Mouse (Mus musculus) stomach, embryonic 16.5 days (tissue): ENCODE measurements around the gene Syngr4. TPM values are rescaled to one million over a fixed set of nuclear protein-coding genes. Genes with fewer than 3 reads are reported as not detected.

Experiments used
- polyA plus RNA-seq: library from polyadenylated mRNA; unstranded; fragments of >200 nt; fragmentation: Nextera tagmentation; extraction: Ambion mirVana; gene quantifications from 2 replicates; pipeline ENCODE4 v1.2.1, GENCODE M21; 2015

Gene Syngr4
- polyA plus RNA-seq, 1 experiment from 2014 or later, result 0.49 TPM

Other genes with a start within 250 kb of the Syngr4 start
- gene Fut2, start 230.3 kb downstream of the Syngr4 start, polyA plus RNA-seq, result 13.8 and 18.8 TPM in 2 replicates
- 0.55 and 1.2 TPM in 2 replicates for gene Ntn5, start 212.7 kb downstream of the Syngr4 start, polyA plus RNA-seq
- 2.9 and 3.4 TPM in 2 replicates for gene Sec1, start 202.3 kb downstream of the Syngr4 start, polyA plus RNA-seq
- 8.4 and 9.8 TPM in 2 replicates for gene Car11, start 196.9 kb downstream of the Syngr4 start, polyA plus RNA-seq
- gene Dbp, start 191.6 kb downstream of the Syngr4 start, polyA plus RNA-seq, result 2.7 and 2.9 TPM in 2 replicates
- 915 and 1,024 TPM in 2 replicates for gene Rpl18, start 181.3 kb downstream of the Syngr4 start, polyA plus RNA-seq
- gene Sphk2, start 178.7 kb downstream of the Syngr4 start, polyA plus RNA-seq, result 38.9 and 45.9 TPM in 2 replicates
- gene Fam83e, start 175.5 kb downstream of the Syngr4 start, polyA plus RNA-seq, result 16.0 and 24.7 TPM in 2 replicates
- 0.79 and 2.2 TPM in 2 replicates for gene Spaca4, start 170.9 kb downstream of the Syngr4 start, polyA plus RNA-seq
- 0.53 and 0.99 TPM in 2 replicates for gene Lmtk3, start 113.0 kb downstream of the Syngr4 start, polyA plus RNA-seq
- gene Sult2b1, start 112.0 kb downstream of the Syngr4 start, polyA plus RNA-seq, result 32.7 and 46.5 TPM in 2 replicates
- 75.6 and 82.6 TPM in 2 replicates for gene Cyth2, start 82.1 kb downstream of the Syngr4 start, polyA plus RNA-seq
- 0.91 and 0.98 TPM in 2 replicates for gene Kcnj14, start 71.9 kb downstream of the Syngr4 start, polyA plus RNA-seq
- gene Grwd1, start 65.8 kb downstream of the Syngr4 start, polyA plus RNA-seq, result 50.3 and 53.7 TPM in 2 replicates
- 76.7 and 87.0 TPM in 2 replicates for gene Kdelr1, start 23.9 kb downstream of the Syngr4 start, polyA plus RNA-seq
- gene Grin2d, start 18.3 kb downstream of the Syngr4 start, polyA plus RNA-seq, result 0.23 and 0.40 TPM in 2 replicates
- 4.2 and 6.0 TPM in 2 replicates for gene Tmem143, start 227 bp upstream of the Syngr4 start, polyA plus RNA-seq
- gene Emp3, start 24.7 kb upstream of the Syngr4 start, polyA plus RNA-seq, result 197 and 224 TPM in 2 replicates
- gene Ccdc114, start 27.4 kb upstream of the Syngr4 start, polyA plus RNA-seq, result 4.1 and 5.1 TPM in 2 replicates
- gene Abcc6, start 133.6 kb upstream of the Syngr4 start, polyA plus RNA-seq, result 1.6 and 2.7 TPM in 2 replicates
- 46.5 and 47.2 TPM in 2 replicates for gene Nomo1, start 137.0 kb upstream of the Syngr4 start, polyA plus RNA-seq
- 0.99 and 1.4 TPM in 2 replicates for gene Kcnj11, start 204.1 kb upstream of the Syngr4 start, polyA plus RNA-seq